Mouse (Mus musculus): ENCODE data around the gene Ccdc62.

Ccdc62 gene

DNA sequence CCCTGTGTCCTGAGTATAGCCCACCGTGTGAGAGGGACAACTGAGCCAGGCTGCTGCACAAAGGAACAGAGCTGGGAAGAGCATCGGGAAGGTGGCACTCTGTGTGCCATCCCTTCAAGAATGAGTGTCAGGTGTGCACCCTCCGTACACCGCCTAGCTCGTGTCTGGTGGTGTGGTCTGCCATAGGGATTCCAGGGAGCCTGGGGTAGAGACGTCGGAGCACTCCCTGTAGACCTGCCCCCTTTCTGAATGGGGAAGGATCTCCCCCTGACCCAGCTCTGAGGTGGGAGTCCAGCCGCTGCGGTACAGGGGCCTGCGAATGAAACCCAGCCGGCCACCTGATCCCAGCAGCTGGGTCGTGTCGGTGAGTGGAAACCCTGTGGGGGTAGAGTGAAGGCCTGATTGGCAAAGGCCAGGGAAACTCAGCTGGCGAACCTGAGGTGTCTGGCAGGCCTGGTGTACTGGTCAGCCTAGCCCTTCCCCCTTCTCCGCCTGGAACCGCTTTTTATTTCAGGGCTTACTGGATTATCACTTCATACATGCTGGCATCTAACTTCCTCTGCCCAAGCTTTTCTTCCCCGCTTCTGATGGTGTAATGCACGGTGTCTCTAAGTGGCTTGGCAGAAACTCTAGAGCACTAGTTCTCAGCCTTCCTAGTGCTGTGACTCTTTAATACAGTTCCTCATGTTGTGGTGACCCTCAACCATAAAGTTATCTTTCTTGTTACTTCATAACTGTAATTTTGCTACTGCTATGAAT, 48.9 kb downstream of the Ccdc62 start:
- no peak for DNase-seq (ENCODE audit: low spot score)

DNA sequence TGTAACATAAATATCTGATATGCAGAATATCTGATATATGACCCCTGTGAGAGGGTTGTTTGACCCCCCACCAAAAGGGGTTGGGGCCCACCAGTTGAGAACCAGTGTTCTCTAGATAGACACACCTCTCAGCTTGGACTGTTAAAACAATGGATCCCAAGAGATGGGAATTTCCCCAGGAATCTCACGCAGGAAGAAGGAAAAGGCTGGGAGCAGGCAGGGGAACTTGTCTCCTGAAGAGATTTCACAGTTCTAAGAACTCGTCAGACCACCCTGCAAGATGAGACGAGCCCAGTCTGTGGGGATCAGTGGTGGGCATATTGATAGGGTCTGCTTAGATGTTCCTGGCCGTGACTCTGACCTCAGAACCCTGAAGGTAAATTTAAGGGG, 49.5 kb downstream of the Ccdc62 start:
- no peak for DNase-seq (ENCODE audit: low spot score)

DNA sequence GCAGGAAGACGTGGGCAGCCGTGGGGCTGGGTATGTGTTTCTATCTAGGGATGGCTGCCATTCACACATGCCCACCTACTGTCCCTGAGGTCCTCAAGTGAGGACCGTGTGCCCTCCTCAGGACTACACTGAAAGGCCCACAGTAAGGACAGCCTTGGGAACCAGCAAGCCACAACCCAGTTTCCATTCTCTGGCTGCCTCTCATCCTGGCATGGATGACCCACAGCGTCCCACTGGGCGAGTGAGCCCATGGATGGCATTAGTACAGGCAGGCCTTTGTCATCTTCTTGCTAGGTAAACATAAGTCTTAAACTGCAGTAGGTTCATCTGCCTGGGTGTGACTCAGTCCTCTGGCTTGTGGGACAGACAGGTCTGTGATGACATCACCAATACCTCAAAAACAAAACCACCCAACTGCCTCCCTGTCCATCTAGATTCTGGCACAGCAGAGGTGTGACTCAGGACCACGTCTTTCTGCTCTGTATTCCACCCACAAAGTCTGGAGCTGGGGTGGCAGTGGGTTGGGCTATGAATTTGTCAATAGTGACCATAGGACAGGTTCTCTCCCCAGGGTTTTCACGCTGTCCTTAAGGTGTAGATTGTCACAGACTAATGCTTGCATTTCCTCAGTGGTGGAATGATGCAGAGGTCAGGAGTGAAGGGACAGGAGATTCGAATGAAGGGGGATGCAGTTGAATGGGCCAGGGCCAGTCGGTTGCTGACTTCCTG, 50.2 kb downstream of the Ccdc62 start:
- no peak for DNase-seq (ENCODE audit: low spot score)

DNA sequence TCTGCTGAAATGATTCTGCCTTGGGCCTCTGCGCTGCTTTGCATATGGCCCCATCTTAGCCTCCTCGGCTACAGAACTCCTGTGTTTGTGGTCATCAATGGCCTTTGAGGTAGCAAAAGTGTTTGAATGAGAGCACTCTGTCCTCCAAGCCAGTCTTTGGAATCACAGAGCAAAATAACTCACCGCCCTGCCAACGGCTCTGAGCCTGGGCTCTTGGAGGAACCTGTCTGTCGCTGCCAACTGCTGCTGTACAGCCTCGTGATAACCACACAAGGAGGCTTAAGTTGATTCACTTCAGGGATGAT, 50.7 kb downstream of the Ccdc62 start:
- DNase-seq (ENCODE audit: low spot score): peak; percentile 52

DNA sequence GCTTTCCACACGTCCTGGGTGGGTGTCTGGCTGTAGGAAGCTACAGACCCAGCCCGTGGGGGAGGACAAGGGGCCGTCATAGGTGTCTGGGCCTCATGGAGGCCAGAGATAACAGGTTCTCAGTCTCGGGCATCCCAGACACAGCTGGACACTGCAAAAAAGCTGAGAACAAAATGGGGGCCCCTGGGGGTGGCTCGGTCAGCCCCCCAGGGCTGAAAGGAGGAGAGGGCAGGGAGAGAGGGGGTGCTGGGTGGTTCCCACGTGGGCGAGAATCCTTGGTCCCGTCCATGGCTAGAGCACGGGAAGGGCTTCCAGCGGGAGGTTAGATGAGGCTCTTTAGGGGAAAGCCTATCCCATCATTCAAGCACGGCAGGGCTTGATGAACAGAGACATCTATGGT, 52.4 kb downstream of the Ccdc62 start:
- no peak for DNase-seq (ENCODE audit: low spot score)

DNA sequence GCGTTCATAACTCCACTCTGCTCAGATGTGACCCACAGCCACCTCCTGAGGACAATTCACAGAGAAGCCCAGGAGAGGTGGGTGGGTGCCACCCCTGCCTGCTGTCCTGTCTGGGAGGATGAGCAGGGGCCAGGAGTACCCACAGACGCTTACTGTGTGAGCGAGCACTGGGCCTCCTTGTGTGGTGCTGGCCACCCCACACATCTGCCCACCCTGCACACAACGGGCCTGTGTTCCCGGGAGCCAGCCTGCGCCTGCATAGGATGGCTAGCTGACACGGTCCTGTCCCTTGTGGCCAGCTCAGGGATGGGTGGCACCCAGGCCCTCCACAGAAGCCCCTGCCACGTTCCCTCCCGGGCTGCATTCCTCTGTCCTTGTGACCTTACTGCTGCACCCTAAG, 55.0 kb downstream of the Ccdc62 start:
- no peak for DNase-seq (ENCODE audit: low spot score)

DNA sequence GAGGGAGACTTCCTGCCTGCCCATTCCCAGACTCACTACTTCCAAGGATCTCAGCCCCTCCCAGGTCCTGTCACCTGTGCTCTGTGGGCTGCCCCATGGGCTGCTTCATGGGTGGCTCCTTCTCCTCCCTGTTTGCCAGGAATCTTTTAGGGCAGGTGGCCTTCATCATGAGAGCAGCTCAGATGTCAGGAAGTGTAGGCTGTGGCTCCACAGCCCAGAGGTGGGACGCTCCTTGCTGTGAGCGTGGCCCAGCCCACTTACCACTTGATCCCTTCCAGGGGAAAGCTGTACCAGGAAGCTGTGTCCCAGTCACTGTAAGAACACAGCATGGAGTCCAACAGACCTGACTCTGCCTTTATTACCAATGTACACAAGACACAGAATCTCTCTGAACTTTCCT, 56.4 kb downstream of the Ccdc62 start:
- DNase-seq (ENCODE audit: low spot score): no peak

DNA sequence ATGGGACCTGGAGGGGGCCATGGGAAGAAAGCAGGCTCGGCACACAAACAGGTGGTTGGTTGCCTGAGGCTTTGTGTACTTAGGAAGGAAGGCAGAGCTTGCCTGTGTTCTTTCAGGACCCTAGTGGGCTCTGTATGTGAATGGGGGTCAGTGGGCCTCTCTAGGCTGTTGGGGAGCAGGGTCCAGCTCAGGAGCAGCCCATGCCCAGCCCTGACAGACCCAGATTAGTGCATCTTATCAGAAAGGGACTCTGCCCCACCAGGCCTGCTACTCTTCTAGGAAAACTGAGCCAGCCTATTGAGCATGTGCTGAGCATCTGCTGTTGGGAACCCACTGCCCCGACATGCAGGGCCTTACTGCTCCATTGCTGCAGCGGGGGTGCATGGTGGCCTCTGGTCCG, 57.0 kb downstream of the Ccdc62 start:
- no peak for DNase-seq (ENCODE audit: low spot score)

DNA sequence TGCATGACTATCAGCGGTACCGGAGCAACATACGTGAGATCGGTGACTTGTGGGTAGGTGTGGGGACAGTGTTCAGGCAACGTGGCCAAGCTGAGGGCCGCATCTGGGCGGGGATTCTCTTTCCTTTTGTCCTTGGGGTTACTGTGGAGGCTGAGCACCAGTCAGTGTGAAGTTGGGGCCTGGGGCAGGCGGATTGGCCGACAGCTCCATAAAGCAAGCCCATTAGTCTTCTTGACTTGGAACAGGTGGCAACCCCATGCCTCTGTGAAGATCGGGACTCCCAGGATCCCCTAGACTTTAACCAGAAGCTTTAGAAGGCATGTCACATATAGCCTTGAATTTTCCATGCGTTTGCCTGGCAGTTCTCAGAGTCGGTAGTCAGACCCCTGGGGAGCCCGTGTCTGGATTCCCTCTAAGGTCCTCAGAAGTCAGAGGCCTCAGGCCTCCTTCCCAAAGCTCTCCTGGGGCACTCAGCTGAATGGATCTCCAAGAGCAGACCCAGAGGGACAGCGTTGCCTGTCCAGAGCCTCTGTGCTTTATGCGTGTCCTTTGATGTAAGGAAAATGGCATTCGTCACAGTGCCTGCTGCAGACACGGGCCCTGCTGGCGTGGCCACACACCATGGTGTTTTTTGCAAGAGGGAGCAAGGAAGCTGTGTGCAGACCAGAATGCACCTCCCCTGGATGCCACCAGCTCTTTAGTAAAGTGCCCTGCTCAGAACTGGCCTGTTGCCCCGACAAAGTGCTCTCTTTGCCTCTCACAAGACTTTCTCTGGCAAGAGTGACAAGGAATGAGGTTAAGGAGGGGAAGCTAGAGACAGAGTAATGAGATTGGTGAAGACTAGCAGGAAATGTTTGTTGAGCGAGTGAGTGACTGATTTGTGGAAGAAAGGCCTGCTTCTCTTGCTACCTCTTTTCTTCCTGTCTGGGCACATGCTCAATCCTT, 59.7 kb downstream of the Ccdc62 start:
- DNase-seq (ENCODE audit: low spot score): peak; percentile 78

DNA sequence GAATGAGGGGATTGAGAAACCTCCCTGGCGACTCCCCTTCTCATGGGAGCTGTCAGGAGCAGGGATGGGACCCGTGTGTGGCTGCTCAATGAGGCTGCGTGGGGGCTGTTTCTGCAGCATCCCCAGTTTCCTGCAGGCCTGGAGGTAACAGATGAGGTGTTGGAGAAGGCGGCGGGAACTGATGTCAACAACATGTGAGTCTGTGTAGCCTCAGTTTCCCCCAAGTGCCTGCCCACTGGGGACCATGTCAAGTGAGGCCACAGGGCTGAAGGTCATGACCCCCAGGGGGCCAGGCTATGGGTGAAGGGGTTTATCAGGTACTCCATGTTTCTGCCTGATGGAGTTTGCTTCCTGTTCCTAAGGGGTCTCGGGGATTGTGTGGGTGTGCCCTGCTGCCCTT, 60.8 kb downstream of the Ccdc62 start:
- no peak for DNase-seq (ENCODE audit: low spot score)

DNA sequence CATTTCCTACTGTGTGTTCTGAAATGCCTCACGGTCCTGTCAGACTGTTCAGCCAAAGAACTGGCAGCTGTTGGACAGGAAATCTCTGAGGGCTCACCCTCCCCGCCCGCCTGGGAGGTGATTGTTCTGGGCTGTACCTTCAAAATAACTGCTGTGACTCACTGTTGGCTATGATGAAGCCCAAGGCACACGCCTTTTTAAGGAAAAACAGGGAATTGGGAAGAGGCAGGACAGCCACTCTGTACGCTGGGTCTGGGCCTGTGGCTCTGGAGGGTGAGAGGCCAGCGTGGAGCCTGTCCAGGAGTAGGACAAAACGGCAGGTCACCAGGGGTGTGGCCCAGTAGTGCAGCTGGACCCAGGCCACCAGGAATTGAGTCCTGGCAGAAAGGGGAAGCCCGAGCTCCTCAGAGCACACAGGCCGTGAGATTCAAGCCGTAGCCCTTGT, 61.7 kb downstream of the Ccdc62 start:
- peak; percentile 85 for DNase-seq (ENCODE audit: low spot score)

DNA sequence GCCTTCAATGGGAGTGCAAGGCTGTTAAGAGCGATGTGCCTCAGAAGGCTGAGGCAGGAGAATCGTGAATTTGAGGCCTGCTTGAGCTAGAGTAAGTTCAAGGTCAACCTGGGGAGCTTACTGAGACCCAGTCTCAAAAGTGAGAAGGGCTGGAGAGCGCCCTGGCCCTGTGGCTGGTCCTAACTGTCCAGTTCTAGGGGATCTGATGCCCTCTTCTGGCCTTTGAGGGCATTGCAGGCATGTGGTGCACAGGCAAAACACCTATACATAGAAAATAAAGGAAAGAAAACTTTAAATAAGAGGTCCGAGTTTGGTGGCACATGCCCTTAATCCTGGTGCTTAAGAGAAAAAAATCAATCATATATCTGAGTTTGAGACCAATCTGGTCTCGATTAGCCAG, 62.3 kb downstream of the Ccdc62 start:
- DNase-seq (ENCODE audit: low spot score): peak; percentile 88

DNA sequence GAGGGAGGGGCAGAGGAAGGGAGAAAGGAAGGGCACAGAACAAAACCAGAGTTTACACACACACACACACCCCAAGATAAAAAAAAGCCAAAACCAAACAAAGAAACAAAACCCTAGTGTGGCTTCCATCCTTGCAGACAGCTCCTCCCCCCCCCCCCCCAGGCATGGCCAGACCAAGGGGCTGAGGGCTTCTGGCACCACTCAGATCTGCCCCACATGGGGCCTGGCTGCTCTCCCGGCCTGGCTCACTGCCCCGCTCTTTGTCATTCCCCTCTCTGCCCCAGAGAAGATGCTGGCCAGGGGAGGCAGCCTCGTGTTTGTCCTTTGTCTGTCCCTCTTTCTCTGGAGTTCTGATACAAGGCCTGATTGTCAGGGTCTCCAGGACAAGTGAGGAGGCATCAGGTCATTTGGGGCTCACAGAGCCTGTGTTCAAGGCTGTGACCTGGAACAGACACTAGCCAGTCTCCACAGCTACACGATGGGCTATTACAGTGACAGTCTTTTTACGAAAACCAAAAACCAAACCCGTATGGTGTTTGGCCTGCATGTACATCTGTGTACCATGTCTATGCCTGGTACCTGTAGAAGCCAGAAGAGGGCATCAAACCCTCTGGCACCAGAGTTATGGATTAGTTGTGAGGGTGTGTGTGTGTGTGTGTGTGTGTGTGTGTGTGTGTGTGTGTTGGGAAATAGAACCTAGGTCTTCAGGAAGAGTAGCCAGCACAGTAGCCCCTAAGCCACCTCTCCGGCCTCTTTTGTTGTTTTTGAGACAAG, 63.0 kb downstream of the Ccdc62 start:
- no peak for DNase-seq (ENCODE audit: low spot score)

DNA sequence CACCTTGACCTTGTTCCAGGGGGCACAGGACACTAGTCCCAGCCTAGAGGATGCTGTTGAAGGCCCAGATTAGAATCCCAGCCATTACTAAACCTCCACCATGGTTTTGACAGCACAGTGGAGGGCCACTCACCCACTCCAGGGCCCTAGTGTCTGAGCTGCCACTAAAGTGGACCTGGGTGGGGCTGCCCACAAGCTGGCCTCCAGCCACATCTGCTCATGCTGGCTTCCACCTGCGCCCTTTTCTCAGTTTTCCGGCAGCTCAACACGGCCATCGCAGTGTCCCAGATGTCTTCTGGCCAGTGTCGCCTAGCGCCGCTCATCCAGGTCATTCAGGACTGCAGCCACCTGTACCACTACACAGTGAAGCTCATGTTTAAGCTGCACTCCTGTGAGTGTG, 64.0 kb downstream of the Ccdc62 start:
- peak; percentile 53 for DNase-seq (ENCODE audit: low spot score)

DNA sequence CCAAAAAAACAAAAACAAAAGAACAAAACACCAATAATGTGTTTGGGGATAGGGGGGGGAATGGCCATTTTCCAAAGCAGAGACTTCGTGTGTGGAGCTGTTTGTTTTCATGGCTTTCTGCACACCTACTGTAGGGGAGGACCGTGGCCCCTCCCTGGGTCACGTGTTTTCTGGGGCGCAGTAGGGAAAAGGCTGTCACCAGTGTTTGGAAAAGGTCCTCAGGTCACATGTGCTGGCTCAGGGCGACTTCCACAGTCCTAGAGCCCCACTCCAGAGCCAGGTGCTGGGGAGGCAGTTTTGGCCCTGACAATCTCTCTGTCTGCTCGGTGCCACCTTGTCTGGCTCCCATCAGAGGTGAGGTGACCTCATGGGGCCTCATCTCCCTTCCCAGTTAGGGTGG, 64.9 kb downstream of the Ccdc62 start:
- DNase-seq (ENCODE audit: low spot score): no peak

DNA sequence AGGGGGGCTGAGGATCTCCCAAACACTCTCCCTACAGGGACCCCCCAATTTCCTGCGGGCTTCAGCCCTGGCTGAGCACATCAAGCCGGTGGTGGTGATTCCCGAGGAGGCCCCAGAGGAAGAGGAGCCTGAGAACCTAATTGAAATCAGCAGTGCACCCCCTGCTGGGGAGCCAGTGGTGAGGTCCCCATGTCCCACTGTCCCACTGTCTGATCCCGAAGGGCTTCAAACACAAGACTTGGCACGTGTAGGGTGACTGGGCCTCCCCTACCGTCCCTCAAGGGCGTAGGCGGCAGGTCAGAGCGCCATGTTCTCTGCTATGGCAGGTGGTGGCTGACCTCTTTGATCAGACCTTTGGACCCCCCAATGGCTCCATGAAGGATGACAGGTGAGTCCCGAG, 65.7 kb downstream of the Ccdc62 start:
- no peak for DNase-seq (ENCODE audit: low spot score)

DNA sequence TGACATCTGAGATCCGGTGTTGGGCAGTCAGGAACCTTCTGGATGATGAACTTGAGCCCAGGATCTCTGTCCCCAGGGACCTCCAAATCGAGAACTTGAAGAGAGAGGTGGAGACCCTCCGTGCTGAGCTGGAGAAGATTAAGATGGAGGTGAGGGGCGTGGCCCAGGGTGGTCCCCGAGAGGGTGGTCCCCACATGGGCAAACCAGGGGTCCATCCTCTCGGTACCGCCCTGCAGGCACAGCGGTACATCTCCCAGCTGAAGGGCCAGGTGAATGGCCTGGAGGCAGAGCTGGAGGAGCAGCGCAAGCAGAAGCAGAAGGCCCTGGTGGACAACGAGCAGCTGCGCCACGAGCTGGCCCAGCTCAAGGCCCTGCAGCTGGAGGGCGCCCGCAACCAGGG, 66.2 kb downstream of the Ccdc62 start:
- DNase-seq (ENCODE audit: low spot score): no peak

DNA sequence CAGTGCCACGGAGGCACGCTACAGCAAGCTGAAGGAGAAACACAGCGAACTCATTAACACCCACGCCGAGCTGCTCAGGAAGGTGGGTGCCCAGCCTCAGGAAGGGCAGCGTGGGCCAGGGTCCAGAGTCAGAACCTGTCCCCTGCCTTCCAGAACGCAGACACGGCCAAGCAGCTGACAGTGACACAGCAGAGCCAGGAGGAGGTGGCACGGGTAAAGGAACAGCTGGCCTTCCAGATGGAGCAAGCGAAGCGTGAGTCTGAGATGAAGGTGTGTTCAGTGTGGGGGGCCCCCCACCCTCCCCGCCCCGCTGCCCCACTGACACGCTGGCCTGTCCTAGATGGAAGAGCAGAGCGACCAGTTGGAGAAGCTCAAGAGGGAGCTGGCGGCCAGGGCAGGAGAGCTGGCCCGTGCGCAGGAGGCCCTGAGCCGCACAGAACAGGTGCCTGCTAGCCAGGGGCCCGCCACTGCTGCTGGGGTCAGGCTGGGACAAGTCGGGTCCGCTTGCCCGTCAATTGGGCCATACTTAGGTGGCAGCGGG, 66.8 kb downstream of the Ccdc62 start:
- DNase-seq (ENCODE audit: low spot score): no peak

DNA sequence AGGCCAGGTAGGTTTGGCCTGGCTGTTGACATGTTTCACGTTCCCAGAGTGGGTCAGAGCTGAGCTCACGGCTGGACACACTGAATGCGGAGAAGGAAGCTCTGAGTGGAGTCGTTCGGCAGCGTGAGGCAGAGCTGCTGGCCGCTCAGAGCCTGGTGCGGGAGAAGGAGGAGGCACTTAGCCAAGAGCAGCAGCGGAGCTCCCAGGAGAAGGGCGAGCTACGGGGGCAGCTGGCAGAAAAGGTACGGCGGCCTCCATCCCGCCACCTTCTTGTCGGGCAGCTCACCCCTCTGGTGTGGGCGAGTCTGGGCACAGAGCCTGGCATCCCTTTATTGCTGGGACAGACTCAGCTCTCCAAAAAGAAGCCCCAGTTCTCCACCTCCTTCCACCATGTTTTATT, 67.3 kb downstream of the Ccdc62 start:
- DNase-seq (ENCODE audit: low spot score): no peak

DNA sequence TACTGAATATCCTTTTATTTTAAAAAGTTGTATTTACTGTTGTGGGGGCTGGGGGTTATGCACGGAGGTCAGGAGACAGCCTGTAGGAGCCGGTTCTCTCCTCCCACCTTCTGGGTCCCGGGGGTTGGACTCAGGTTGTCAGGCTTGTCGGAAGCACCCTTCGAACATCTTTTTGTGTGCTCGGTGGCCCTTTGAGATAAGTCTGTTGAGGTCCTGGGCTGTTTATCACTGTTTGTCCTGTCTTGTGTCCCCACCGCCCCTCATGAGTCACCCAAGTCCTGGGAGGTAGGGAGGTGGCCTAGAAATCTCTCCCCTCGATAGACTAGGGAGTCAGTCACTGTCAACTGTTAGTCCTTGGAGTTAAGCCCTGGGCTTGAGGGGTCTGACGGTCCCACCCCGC, 67.9 kb downstream of the Ccdc62 start:
- DNase-seq (ENCODE audit: low spot score): no peak

DNA sequence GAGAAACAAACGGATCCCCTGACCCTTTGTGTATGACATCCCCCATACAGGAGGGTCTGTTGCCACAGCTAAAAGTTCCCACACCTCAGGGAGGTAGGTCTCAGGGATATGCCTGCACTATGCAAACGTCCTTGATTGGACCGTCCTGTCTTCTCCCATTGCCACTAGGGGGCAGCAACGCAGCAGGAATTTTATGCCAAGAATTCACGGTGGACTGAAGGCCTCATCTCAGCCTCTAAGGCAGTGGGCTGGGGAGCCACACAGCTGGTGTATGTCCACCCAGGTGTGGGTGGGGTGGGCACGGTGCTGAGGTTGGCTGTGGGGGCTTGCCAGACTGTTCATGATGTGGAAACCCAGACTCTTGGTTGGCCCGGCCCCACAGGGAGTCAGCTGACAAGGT, 70.3 kb downstream of the Ccdc62 start:
- peak; percentile 89 for DNase-seq (ENCODE audit: low spot score)

DNA sequence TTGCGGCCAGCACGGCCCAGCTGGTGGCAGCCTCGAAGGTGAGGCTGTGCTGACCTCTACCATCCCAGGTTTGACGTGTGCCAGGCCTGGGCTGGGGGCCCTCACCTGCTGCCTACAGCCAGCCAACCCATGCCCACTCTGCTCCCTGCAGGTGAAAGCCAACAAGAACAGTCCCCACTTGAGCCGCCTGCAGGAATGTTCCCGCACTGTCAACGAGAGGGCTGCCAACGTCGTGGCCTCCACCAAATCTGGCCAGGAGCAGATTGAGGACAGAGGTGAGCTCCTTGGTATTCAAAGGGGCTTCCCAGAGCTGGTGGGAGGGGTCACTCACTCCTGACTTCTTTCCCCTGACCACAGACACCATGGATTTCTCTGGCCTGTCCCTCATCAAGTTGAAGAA, 70.8 kb downstream of the Ccdc62 start:
- no peak for DNase-seq (ENCODE audit: low spot score)
